Mouse (Mus musculus) G1E (cell line): ENCODE results near the gene Rabl6. TPM values are rescaled to one million over a fixed set of nuclear protein-coding genes. Genes with fewer than 3 reads are reported as not detected.

Experiments
- ATAC-seq: 2 replicates; pipeline ENCODE4 v1.8.0; 2016; ENCODE audit warnings: mild to moderate bottlenecking; ENCODE audit not compliant: insufficient number of reproducible peaks, poor library complexity, low FRiP score, severe bottlenecking; ENCODE audit errors: extremely low read depth
- DNase-seq: peaks from one replicate; pipeline ENCODE4 v3.0.0; 2012; ENCODE audit warnings: low spot score
- H3K27me3 ChIP-seq: 2 replicates; pipeline ENCODE4 v1.6.1; 2012; ENCODE audit warnings: mild to moderate bottlenecking, low read length, inconsistent platforms; ENCODE audit not compliant: insufficient read depth
- H3K36me3 ChIP-seq: replicated peaks from 2 replicates; pipeline ENCODE3; 2012; ENCODE audit warnings: mild to moderate bottlenecking, inconsistent platforms
- H3K4me1 ChIP-seq: 2 replicates; pipeline ENCODE4 v1.6.1; 2012; ENCODE audit warnings: low read depth, low read length, inconsistent platforms, mixed read lengths; ENCODE audit not compliant: insufficient read depth
- H3K4me3 ChIP-seq: 2 replicates; pipeline ENCODE4 v1.5.1; 2012; ENCODE audit warnings: low read depth, mild to moderate bottlenecking, inconsistent platforms, low read length, moderate library complexity, mixed read lengths
- H3K9me3 ChIP-seq: replicated peaks from 2 replicates; pipeline ENCODE4 v1.6.1; 2012; ENCODE audit warnings: inconsistent platforms
- CTCF ChIP-seq: IDR thresholded peaks from 2 replicates; pipeline ENCODE4 v1.5.1; 2012; ENCODE audit warnings: low read depth, low read length, inconsistent platforms, mixed read lengths
- GATA1 ChIP-seq: IDR thresholded peaks from 2 replicates; pipeline ENCODE4 v1.6.1; 2012; ENCODE audit warnings: borderline replicate concordance, low read length, inconsistent platforms, mixed read lengths
- GATA2 ChIP-seq: IDR thresholded peaks from 2 replicates; pipeline ENCODE4 v1.6.1; 2012; ENCODE audit warnings: low read depth, low read length, inconsistent platforms, borderline replicate concordance
- POLR2AphosphoS5 ChIP-seq: IDR thresholded peaks from 2 replicates; pipeline ENCODE4 v1.6.1; 2012; ENCODE audit warnings: low read depth, low read length, inconsistent platforms; ENCODE audit not compliant: insufficient replicate concordance
- TAL1 ChIP-seq: conservative IDR thresholded peaks from 2 replicates; pipeline ENCODE4 v1.6.1; 2012; ENCODE audit warnings: low read depth, low read length, inconsistent platforms, mixed read lengths
- polyA plus RNA-seq: library from polyadenylated mRNA; stranded (reverse); fragments of >175 nt; gene quantifications from 2 replicates; pipeline ENCODE4 v1.2.3, GENCODE M21; 2012
- total RNA-seq, 2 experiments: library from RNA; stranded (forward) in 1 of 2; stranded (reverse) in 1 of 2; fragments of 200-1000 nt in 1 of 2; fragments of >200 nt in 1 of 2; fragmentation: Nextera tagmentation in 1 of 2; gene quantifications; 2 replicates each; pipeline ENCODE4 v1.2.3; 2014 to 2017

The Rabl6 gene
- total and polyA plus RNA-seq, 3 experiments = 41.5 to 82.4 (median 74.9) TPM

GRCm38 (mm10) chr2:25587290-25587689, 21.0 kb downstream of the Rabl6 start:
- no peak overlapping the region for H3K4me3 ChIP-seq
- no peaks in the 10 kb centered on the region for H3K9me3 ChIP-seq
- ATAC-seq (no peak), DNase-seq (no peak)
- no peaks in the 10 kb centered on the region for H3K27me3 ChIP-seq
- H3K4me1 ChIP-seq = peaks cover 18% of the 10 kb centered on the region
- H3K36me3 ChIP-seq = peaks cover 100% of the 10 kb centered on the region
- TF ChIP-seq CTCF (no peak), TAL1 (no peak), GATA2 (no peak), POLR2AphosphoS5 (no peak), GATA1 (no peak)

GRCm38 (mm10) chr2:25585601-25586000, 22.7 kb downstream of the Rabl6 start:
- Histone ChIP-seq H3K4me3 (no peak overlapping the region), H3K9me3 (peaks cover under 1% of the 10 kb centered on the region; the same call in 1 of the 2 replicates), H3K4me1 (peaks cover 29% of the 10 kb centered on the region), H3K27me3 (no peaks in the 10 kb centered on the region), H3K36me3 (peaks cover 88% of the 10 kb centered on the region)
- ATAC-seq = no peak
- TF ChIP-seq GATA1 = no peak
- no peak for TF ChIP-seq GATA2
- no peak for TF ChIP-seq CTCF
- no peak for TF ChIP-seq TAL1
- no peak for TF ChIP-seq POLR2AphosphoS5
- DNase-seq = no peak

GRCm38 (mm10) chr2:25584856-25585255, 23.5 kb downstream of the Rabl6 start:
- peaks cover 30% of the 10 kb centered on the region for H3K4me1 ChIP-seq
- no peak for DNase-seq
- peaks cover under 1% of the 10 kb centered on the region; the same call in 1 of the 2 replicates for H3K27me3 ChIP-seq
- no peak for ATAC-seq
- H3K4me3 ChIP-seq = no peak overlapping the region
- H3K36me3 ChIP-seq = peaks cover 81% of the 10 kb centered on the region
- no peak for TF ChIP-seq CTCF
- TF ChIP-seq POLR2AphosphoS5 = no peak
- no peak for TF ChIP-seq GATA2
- TF ChIP-seq TAL1 = no peak
- no peak for TF ChIP-seq GATA1
- peaks cover 8% of the 10 kb centered on the region for H3K9me3 ChIP-seq

GRCm38 (mm10) chr2:25584152-25584551, 24.2 kb downstream of the Rabl6 start:
- Histone ChIP-seq H3K4me1 (peaks cover 30% of the 10 kb centered on the region), H3K4me3 (no peak overlapping the region), H3K36me3 (peaks cover 74% of the 10 kb centered on the region), H3K27me3 (peaks cover 4% of the 10 kb centered on the region; the same call in 1 of the 2 replicates), H3K9me3 (peaks cover 15% of the 10 kb centered on the region)
- DNase-seq (no peak), ATAC-seq (no peak)
- TF ChIP-seq POLR2AphosphoS5 = no peak
- TF ChIP-seq GATA2 = no peak
- no peak for TF ChIP-seq CTCF
- TF ChIP-seq GATA1 = no peak

- peaks cover 21% of the 10 kb centered on the region for H3K9me3 ChIP-seq
- no peak for DNase-seq
- no peak for TF ChIP-seq POLR2AphosphoS5
- TF ChIP-seq GATA1 = no peak
- TF ChIP-seq GATA2 = no peak
- no peak for TF ChIP-seq TAL1
- TF ChIP-seq CTCF = no peak
- no peak overlapping the region for H3K4me3 ChIP-seq
- H3K36me3 ChIP-seq = peaks cover 68% of the 10 kb centered on the region
- no peak for ATAC-seq
- H3K27me3 ChIP-seq = peaks cover 4% of the 10 kb centered on the region; the same call in 1 of the 2 replicates
- H3K4me1 ChIP-seq = peaks cover 30% of the 10 kb centered on the region
Measured at GRCm38 (mm10) chr2:25583571-25583970, 24.8 kb downstream of the Rabl6 start.

GRCm38 (mm10) chr2:25583120-25583481, 25.2 kb downstream of the Rabl6 start:
- no peak for TF ChIP-seq POLR2AphosphoS5
- TF ChIP-seq TAL1 = no peak
- TF ChIP-seq GATA2 = no peak
- no peak for TF ChIP-seq GATA1
- no peak for TF ChIP-seq CTCF
- Histone ChIP-seq H3K4me1 (peaks cover 28% of the 10 kb centered on the region), H3K9me3 (peaks cover 26% of the 10 kb centered on the region), H3K4me3 (no peak overlapping the region), H3K27me3 (peaks cover 4% of the 10 kb centered on the region; the same call in 1 of the 2 replicates), H3K36me3 (peaks cover 63% of the 10 kb centered on the region)
- ATAC-seq (no peak), DNase-seq (no peak)
